Mouse (Mus musculus) adipocyte (in vitro differentiated cells): ENCODE measurements around the gene Tspan18.
A peak's percentile ranks its signal among the peaks of the same experiment; 100 is the strongest.

Source experiments
- DNase-seq: peaks from one replicate; pipeline ENCODE4 v3.0.0-alpha.2; 2016; ENCODE audit warnings: low spot score

The Tspan18 gene

DNA sequence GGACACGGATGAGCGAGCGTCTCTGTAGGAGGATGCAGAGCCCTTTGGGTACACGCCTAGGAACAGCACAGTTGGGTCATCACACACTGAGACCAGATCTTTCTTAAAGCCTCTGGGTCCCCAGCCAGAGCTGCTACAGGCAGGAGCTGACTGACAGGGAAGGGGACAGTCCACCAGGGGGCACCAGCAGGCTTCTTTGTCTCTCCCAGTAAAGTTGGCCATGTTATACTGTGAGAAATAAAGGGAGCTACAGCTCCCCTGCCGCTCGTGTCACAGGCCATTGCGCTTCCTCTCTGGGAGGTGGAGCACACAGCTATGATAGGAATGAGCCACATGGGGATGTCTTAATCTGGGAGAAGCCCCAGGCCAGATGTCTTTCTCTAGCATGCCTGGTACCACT is 117.3 kb downstream of the Tspan18 start:
- peak; percentile 87 for DNase-seq

DNA sequence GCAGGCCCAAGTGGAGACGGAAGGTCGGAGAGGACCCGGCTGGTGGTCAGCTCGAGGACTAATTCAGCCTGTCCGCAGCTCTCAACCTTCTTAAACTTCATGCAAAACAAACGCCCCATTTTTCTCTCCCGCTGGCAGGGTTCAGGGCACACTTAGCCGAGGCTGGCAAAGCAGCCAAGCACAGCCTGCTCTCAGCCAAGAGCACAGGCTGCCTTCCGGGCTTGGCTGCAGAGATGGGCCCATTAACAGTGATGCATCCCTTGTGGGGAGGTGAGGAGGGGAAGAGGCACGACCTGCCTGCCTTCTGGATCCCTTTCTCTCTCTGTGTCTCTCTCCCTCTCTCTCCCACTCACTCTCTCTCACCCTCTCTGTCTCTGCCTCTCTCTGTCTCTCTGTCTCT is 118.5 kb downstream of the Tspan18 start:
- no peak for DNase-seq

DNA sequence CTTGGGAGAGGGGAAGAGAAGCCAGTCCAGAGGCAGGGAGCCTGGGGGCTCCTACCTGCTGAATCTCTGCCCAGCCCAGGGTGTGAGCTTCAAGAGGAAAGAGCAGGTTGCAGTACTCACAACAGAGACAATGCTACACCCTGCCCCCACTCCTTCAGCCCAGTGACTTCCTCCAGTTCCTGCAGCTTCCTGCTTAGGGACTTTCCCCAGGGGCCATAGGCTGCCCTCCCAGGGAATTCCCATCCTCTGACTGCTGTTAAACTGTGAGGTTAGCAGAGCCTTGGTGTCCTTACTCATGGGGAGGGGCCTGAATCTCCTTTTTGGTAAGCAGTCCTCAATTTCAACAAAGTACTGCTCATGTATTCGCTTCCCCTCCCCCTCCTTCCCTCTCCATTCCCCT is 120.1 kb downstream of the Tspan18 start:
- no peak for DNase-seq

DNA sequence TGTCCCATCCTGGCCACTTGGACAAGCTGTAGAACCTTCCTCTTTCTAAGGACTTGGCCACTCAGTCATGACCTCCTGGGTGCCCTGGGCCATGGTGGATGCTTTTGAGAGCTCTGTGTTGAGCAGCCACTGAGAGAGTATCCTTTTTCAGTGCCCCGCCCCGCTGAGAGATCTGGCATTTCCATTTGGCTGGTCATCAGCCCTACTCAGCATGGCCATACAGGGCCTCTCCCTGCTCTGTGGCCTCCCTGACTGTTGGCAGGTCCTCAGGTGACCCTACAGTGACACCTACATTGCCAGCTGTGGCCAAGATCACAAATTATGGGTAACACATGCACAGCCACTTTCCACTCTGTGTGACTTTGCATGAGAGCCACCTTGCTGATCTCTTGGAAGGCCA is 121.4 kb downstream of the Tspan18 start:
- no peak for DNase-seq

DNA sequence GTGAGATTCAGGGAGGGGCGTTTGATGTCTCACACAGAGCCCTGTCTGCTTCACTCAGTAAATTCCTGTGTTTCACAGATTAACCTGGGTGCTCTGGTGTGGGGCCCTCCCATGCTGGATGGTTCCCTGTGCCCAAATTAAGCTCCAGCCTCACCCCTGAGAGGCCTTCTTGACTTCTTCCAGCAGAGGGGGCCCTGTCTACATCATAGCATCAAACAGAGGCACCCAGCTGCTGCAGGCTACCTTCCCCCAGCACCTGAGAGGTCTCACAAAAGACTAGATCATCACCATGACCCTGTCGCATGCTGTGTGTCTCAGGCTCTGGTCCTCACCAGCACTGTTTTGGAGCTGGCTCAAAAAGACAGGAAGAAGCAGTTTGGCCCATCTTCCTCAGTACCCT is 121.9 kb downstream of the Tspan18 start:
- no peak for DNase-seq

DNA sequence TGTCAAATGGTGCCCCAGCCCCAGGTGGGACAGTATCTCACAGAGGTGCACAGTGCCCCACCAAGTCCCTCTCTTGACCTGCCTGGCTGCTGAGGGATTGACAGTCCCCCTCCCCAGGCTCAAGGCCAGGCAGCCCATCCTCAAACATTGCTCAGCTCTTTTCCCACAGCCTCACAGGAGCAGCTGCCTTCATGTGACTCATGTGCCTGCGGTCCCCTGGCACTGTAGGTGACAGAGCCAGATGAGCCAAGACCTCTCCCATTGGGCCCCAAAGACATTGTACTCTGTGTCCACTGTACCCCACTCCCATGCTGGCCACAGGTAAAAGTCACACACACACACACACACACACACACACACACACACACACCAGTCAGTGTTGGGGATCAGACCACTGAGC is 128.2 kb downstream of the Tspan18 start:
- DNase-seq = no peak

DNA sequence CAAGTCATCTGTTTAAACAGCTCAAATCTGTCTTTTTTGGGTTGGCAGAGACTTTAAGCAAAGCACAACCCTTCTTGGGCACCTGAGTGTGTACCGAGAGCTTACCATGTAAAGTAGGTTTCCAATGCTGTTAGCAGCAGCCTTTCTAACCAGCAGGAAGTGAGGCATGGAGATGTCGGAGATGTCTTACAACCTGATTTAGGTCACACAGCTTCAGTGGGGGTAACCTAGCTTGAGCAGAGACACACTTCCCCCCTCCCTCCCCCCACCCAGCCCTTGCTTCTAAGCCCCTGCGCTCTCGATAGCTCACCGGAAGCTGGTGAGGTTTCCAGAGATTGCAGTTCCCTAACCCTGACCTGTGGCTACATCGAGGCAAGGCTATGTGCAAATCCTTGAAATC is 129.7 kb downstream of the Tspan18 start:
- no peak for DNase-seq

DNA sequence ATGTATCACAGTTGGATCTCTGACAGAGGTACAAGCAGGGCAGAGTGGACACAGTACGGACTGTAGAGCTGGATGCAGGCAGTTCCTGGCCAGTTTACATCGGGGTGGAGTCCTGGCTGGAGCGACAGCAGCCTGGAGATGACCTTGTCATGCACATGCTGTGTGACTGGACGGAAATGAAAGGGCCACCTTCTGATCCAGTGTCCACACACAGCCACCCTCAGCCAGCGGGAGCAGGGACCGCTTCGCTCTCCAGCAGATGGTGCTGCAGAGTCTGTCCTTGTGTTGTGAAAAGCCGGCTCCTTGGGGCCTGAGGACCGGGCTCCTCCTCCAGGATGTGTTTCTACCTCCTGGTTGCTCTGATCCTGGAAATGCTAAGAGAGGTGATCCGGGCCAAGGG is 130.6 kb downstream of the Tspan18 start:
- peak; percentile 16 for DNase-seq

DNA sequence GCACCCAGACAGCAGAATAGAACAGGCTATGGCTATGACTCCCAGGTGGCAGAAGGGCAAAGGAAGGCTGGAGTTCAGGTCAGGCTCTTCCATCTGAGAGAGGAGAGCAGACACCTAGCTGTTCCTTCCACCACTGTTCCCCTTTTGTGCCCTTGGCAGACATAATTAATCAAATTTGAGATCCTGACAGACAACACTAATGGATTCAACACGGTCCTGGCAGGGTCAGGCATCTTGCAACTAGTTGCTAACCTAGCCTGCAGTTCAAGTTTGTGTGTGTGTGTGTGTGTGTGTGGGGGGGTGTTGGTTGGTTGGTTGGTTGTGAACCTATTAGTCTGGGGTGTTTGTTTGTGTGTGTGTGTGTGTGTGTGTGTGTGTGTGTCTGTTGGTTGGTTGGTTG is 131.5 kb downstream of the Tspan18 start:
- no peak for DNase-seq

DNA sequence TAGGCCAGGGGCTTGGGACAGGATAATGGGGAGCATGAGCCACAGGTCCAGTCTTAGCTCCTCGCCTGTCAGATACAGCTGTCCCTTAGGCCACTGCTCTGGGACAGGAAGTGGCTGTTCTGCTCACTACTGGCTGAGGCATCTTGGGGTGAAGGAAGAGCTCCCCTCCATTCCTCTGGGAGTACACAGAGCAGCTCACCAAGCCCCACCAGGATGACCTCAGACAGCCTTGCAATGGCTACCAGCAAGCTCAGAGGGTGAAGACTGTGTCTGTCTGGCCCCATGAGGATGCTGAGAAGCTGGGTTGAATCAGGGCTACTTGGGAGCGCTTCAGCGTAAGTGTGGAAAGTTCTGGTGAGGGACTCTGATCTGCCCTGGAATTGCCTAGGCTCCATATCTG is 132.3 kb downstream of the Tspan18 start:
- DNase-seq = no peak

DNA sequence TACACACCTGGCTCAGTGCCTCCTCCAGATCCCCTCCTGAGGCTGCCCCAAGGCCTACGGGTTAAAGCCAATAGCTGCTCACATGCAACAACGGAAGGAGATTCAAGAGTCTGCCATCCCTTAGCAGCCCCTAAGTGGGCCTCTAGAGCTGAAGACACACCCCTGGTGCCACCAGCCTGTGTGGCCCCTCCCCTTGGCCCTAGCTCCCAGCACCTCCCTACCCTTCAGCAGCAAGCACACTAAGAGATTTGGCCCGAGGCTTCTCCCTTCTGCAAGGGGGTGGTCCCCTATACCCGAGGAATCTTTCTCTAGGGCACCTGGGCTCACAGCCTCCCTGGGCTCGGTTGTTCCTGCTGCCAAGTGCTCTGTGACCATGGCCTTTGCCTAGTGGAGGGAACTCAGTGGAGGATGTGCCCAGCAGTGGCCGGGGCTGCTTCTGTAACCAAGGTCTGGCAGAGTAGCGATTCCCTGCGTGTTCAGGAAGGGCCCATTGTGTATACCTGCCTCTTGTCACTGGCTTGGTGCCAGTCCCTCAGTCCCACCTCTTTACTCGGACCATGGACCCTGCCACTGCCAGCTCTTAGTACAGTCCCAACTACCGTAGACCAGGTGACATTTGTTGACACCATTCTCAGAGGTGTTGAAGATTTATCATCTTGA is 133.5 kb downstream of the Tspan18 start:
- DNase-seq = no peak

DNA sequence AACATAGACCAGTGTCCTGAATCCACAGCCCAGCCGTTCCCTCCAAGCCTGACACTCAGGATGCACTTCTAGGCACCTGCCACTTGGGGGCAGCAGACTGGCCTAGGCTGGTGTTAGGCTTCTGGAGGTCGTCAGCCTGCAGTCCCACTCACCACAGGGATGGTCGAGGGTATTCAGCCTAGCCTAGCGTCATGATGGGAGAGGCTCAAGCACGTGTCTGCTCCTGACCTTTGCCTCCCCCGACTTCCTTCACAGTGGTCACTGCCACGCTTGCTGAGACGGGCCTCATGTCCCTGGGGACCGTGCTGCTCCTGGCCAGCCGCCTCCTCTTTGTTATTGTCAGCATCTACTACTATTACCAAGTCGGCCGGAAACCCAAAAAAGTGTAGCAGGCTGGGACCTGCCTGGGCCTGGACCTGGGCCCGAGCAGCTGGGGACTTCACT is 134.8 kb downstream of the Tspan18 start:
- peak; percentile 60 for DNase-seq

DNA sequence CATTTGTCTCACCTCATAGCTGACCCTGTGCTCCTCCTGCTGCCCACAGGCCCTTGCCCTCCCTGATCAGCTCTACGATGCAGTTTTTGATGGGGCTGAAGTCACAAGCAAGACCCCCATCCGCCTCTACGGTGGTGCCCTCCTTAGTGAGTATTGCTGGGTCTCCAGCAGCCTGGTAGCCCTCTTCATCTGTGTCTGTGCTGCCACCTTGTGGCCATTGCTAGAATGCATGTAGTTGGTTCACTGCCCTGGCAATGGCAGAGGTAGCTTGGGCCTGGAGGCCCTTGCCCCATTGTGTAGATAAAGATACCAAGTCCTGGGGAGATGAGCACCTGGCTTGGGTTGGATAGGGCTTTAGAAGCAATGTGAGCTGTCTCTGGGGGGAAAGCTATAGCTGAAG is 135.5 kb downstream of the Tspan18 start:
- DNase-seq = peak; percentile 90

DNA sequence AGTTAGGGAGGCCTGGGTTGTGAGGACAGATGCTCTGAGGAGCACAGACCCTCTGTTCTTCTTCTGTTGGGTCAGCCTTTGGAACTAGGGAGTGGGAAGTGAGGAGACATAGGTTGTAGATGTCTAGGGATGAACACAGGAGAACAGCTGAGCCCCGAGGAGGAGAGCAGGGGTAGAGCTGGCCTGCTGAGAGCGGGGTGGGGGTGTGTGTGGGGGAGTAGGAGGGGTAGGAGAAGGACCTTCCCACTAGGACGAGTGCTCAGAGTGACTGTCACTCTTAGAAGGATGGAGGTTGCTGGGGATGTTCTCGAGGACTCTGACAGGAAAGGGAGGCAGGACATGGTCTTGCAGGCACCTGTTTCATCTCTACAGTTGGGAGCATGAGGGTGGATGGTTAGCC is 140.5 kb downstream of the Tspan18 start:
- DNase-seq = no peak

DNA sequence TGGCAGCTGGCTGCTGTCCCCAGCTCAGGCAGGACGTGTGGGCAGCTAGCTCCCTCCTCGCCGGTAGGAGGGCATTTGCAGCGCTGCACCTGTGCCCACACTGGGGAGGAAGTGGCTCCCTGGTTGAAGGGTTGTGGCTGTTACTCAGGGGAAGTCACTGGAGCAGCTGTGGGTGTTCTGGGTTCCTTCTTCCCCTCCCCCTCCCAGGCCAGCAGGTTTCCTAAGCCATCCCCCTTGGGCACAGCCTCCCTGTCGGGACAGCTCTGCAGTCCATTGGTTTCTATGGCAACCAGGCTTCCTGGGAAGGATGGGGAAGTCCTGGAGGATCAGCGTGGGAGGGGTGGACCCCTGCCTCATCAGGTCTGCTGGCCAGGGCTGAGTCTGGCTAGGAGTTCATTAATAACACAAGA is 141.6 kb downstream of the Tspan18 start:
- DNase-seq = no peak

DNA sequence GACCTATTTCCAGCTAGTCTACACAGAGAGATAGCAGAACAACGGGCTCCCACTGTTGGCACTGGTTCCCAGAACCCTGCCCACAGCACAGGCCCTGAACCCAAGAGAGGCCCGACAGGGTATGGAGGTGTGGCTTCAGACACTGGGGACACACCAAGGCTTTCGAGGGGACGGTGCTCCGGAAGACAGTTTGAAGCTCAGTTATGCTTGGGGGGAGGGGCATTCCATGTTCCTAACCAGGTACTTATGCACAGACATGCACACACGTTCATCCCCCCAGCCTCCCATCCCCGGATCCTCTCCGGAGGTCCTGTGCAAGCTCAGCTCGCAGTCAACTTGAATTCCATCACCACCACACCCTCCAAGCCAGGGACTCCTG is 142.1 kb downstream of the Tspan18 start:
- no peak for DNase-seq

DNA sequence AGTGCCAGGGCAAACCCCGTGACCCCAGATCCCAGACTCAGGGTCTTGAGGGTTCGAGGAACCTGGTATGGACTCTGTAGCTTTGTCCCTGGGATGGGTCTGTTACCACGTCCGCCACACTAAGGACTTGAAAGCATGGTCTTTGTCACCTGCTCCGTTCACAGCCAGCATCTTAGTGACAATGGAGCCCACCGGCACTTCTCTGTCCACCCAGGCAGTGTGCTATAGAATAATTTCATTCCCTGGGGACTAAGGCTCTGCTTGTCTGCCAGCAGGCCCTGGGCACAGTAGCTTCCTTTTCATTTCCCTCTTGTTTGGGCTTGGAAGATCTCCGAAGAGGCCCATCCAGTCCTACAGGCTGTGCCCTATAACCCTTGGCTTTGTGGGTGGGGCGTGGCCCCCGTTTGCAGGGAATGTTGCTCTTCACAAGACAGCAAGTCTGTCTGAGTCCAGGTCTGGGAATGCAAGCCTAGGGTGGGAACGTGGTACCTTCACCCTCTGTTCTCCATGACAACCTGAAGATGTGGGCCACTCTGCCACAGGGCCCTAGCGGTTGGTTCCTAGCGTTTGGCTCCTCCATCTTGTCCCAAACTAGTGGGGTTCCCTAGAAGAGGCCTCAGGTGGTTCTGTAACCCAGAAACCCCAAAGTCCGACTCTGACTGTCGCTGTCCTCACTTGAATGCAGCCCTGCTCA is 142.7 kb downstream of the Tspan18 start:
- no peak for DNase-seq

DNA sequence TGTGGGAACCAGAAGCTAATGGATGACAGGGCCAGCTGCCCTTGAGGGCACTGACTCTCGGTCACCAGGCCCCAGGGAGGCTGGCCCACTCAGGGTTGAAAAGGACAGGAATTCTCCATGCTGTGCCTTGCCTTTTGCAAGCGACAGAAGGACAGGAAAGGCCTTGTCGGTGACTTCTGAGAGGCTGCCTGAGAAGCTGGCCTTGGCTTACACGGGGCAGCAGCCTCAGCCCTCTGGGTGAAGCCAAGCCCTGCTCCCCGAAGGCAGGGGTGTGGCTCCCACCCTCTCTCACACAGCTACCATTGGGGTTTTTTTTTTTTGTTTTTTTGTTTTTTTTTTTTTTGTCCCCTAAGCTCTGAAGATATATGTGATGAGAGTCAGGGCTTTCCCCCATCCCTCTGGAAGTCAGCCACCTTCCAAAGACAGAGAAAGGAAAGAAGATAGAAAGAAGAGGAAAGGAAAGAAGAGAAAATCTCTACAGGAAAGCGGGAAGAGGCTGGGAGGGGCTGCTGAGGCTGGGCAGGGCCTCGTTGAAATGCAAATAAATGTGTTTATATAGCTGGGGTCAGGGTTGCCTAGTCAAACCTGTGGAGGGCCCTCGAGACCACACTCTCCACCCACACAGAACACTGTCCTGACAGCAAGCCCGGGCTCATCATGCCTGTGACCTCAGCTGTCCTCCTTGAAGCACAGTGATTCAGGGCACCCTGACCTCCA is 143.4 kb downstream of the Tspan18 start:
- DNase-seq = no peak

DNA sequence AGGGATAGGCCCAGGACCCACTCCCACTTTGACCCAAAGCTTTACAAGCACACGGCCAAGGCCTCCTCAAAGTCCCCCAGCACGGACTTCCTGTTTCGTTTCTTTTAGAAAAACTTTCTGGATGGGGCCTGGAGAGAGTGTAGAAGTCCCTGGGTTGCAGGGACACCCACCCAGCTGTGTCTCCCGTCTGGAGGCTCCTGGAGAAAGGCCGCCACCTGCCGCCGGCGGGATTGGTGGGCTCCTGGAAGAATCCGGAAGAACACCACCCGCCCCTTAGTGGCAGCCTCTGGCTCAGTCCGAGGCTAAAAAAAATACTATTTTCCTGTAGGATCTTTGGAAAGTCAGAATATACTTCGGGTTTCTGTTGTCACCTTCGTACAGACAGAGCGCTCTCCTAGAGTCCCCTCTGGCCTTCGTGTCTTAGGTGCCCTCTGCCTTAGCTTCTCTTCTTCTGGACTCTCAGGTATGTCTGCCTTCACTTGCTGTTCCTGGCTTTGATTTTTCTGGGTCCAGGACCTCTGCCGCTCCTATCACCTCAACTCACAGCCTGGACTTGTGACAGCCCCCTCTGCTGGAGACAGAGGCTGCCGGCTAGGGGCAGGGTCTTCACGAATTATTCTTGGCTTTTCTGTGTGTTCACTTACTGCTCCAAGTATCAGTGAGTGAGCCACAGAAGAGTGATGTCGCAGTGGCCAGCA is 145.4 kb downstream of the Tspan18 start:
- no peak for DNase-seq

DNA sequence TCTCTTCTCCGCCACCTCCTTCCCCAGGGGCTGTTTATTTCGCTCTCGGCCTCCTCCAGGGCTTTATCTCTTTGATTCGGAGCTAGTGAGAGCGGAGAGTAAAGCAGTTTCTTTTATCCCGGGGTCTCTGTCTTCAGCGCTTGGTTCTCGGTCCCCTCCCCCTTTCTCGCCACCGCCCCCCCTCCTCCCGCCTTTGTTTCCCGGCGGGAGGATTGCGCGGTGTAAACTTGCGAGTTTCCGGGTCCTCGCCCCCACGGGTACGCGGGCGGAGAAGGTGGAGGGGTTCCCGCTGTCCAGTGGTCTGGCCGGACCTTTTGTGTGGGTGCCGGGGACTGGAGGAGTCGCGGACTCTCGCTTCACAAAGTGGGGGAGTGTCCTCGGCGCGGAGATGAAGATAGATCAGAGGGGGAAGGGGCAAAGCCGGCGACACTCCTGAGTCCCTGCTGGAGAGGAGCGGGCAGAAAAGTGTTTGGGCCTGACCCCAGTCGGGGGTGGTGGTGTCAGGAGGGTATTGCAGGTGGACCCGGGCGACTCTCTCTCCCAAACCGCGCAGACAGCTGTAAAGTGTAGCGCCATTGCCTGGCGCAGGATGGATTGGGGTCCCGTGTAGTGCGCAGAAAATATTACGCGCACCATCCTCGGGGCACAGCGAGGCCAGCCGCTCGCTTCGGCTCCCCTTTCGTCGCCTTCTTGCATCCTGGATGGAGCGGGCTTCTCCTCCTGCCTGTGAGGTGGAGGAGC is 146.1 kb downstream of the Tspan18 start:
- DNase-seq = no peak

DNA sequence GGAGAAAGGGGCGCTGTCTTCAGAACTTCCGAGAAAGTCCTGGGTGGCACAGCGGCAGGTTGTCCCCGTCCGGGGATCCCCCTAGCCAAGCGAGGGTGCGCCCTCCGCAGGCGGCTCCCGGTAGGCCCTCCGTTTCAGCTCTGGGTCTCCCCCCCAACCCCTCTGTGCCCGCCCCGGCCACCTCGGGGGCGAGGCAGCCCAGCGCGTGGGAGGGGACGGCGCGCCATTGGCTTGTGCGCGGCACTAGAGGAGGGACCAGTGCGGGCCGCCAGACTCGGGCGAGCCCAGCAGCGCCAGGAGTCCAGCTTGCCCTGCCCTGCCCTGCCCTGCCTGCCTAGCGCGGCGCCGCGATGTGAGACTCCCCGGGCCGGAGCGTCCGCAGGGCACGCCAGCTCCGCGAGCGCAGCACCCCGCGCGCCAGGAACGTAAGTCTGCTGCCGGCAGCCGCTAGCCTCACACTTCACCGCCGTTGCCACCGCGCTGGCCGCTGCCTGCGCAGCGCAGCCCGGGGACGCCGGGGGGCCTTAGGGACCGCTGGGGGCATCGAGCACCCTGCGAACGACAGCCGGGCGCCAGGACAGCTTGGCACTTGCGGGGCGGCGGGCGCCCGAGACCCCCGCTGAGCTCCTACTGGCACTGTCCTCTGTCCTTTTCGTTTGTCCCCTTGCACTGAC is 146.8 kb downstream of the Tspan18 start, which contains the start of gene Trp53i11:
Gene Trp53i11 (plus strand): TSS at position 226 of the 674 bp plus-strand sequence.
- DNase-seq = no peak
